Mouse (Mus musculus) thymus, adult 2 months (tissue): Measurements from ENCODE around the gene Pigx. TPM values are rescaled to one million over a fixed set of nuclear protein-coding genes. Genes with fewer than 3 reads are reported as not detected.

Experiments used
- DNase-seq: peaks from one replicate; pipeline ENCODE4 v3.0.0; 2021
- H3K27ac ChIP-seq: fragments of 200-500 bp; 2 replicates; pipeline ENCODE4 v1.5.1; 2012; ENCODE audit warnings: low read length, control low read depth; ENCODE audit not compliant: control insufficient read depth, insufficient read depth
- H3K27me3 ChIP-seq: fragments of 200-500 bp; 2 replicates; pipeline ENCODE4 v1.6.1; 2012; ENCODE audit warnings: mild to moderate bottlenecking, low read length, moderate library complexity, mixed read lengths; ENCODE audit not compliant: control insufficient read depth, insufficient read depth
- H3K36me3 ChIP-seq: fragments of 200-500 bp; 2 replicates; pipeline ENCODE4 v1.6.1; 2012; ENCODE audit warnings: mild to moderate bottlenecking, low read length, moderate library complexity; ENCODE audit not compliant: control insufficient read depth, insufficient read depth
- H3K4me1 ChIP-seq: fragments of 200-500 bp; replicated peaks from 2 replicates; pipeline ENCODE4 v1.6.1; 2012; ENCODE audit warnings: low read length; ENCODE audit not compliant: control insufficient read depth, insufficient read depth
- H3K4me3 ChIP-seq: fragments of 200-500 bp; 2 replicates; pipeline ENCODE4 v1.5.1; 2012; ENCODE audit warnings: mild to moderate bottlenecking, low read length, control low read depth, moderate library complexity; ENCODE audit not compliant: control insufficient read depth, insufficient read depth
- CTCF ChIP-seq: fragments of 200-500 bp; IDR thresholded peaks from 2 replicates; pipeline ENCODE4 v1.5.1; 2012; ENCODE audit warnings: mild to moderate bottlenecking, control low read depth, low read length, moderate library complexity, borderline replicate concordance; ENCODE audit not compliant: control insufficient read depth, poor library complexity, insufficient read depth; ENCODE audit errors: extremely low read depth
- POLR2A ChIP-seq: fragments of 200-500 bp; IDR thresholded peaks from 2 replicates; pipeline ENCODE4 v1.6.1; 2012; ENCODE audit warnings: mild to moderate bottlenecking, low read length, control low read depth, moderate library complexity; ENCODE audit not compliant: control insufficient read depth, poor library complexity, insufficient read depth; ENCODE audit errors: extremely low read depth
- WGBS: fragments of 180-500 bp; shearing (Covaris S2); methylation state at CpG from one replicate; pipeline ENCODE4 v1.1.7; 2018; 5-methylcytosine and 5-hydroxymethylcytosine counted together
- polyA plus RNA-seq: library from polyadenylated mRNA; depleted of rRNA; stranded (reverse); fragments of >200 nt; gene quantifications from 2 replicates; pipeline ENCODE4 v1.2.3, GENCODE M21; 2012

Gene Pigx
- polyA plus RNA-seq, 1 experiment = 89.5 TPM

GRCm38 (mm10) chr16:32120454-32120853 lies 20.9 kb upstream of the Pigx start:
- Histone ChIP-seq H3K27me3 (no peaks in the 10 kb centered on the region), H3K4me3 (no peak overlapping the region), H3K4me1 (peaks cover 6% of the 10 kb centered on the region; the same call in 1 of the 2 replicates), H3K36me3 (no peaks in the 10 kb centered on the region), H3K27ac (no peak overlapping the region)
- WGBS = over 99% methylated on average over 3 of the region's 3 CpGs
- no peak for TF ChIP-seq POLR2A
- DNase-seq = no peak

GRCm38 (mm10) chr16:32116186-32116585 lies 16.6 kb upstream of the Pigx start:
- no peak overlapping the region for H3K27ac ChIP-seq
- DNase-seq = no peak
- TF ChIP-seq POLR2A (no peak), CTCF (no peak)
- H3K36me3 ChIP-seq = no peaks in the 10 kb centered on the region
- no peak overlapping the region for H3K4me3 ChIP-seq
- 41% methylated on average over 5 of the region's 5 CpGs for WGBS
- peaks cover 18% of the 10 kb centered on the region for H3K4me1 ChIP-seq
- H3K27me3 ChIP-seq = no peaks in the 10 kb centered on the region

GRCm38 (mm10) chr16:32115781-32116180 lies 16.2 kb upstream of the Pigx start:
- no peak for DNase-seq
- 38% methylated on average over 6 of the region's 6 CpGs for WGBS
- Histone ChIP-seq H3K27ac (no peak overlapping the region), H3K4me1 (peaks cover 18% of the 10 kb centered on the region), H3K4me3 (no peak overlapping the region), H3K36me3 (no peaks in the 10 kb centered on the region), H3K27me3 (no peaks in the 10 kb centered on the region)
- TF ChIP-seq CTCF (no peak), POLR2A (no peak)

- peaks cover 18% of the 10 kb centered on the region for H3K4me1 ChIP-seq
- no peaks in the 10 kb centered on the region for H3K27me3 ChIP-seq
- TF ChIP-seq CTCF = peak; percentile 86
- no peak for TF ChIP-seq POLR2A
- DNase-seq = peak; percentile 90
- H3K4me3 ChIP-seq = no peak overlapping the region
- no peak overlapping the region for H3K27ac ChIP-seq
- WGBS = 23% methylated on average over 15 of the region's 15 CpGs
- H3K36me3 ChIP-seq = no peaks in the 10 kb centered on the region
Observed at GRCm38 (mm10) chr16:32114968-32115695, 15.6 kb upstream of the Pigx start.

GRCm38 (mm10) chr16:32114406-32114805 lies 14.9 kb upstream of the Pigx start:
- no peak overlapping the region for H3K27ac ChIP-seq

GRCm38 (mm10) chr16:32113541-32114218 lies 14.1 kb upstream of the Pigx start:
- H3K4me1 ChIP-seq = peaks cover 21% of the 10 kb centered on the region
- peak; percentile 58 for DNase-seq
- WGBS = 10% methylated on average over 23 of the region's 23 CpGs
- peak overlapping the region; percentile 22; the same call in 1 of the 2 replicates for H3K27ac ChIP-seq
- H3K36me3 ChIP-seq = no peaks in the 10 kb centered on the region
- TF ChIP-seq POLR2A (no peak), CTCF (no peak)
- no peaks in the 10 kb centered on the region for H3K27me3 ChIP-seq
- H3K4me3 ChIP-seq = 0 out of 2 replicates have a peak overlapping the region, but pooled peaks have one; percentile 1

More at GRCm38 (mm10) chr16:32114406-32114805, 14.9 kb upstream of the Pigx start:
- H3K27me3 ChIP-seq = no peaks in the 10 kb centered on the region
- no peaks in the 10 kb centered on the region for H3K36me3 ChIP-seq
- no peak overlapping the region for H3K4me3 ChIP-seq
- no peak for DNase-seq
- H3K4me1 ChIP-seq = peaks cover 18% of the 10 kb centered on the region
- 94% methylated on average over 10 of the region's 10 CpGs for WGBS
- TF ChIP-seq CTCF = no peak
- TF ChIP-seq POLR2A = no peak
